Mouse (Mus musculus) left cerebral cortex, adult 8-10 months (tissue): ENCODE measurements around the gene Uimc1. TPM values are rescaled to one million over a fixed set of nuclear protein-coding genes. Genes with fewer than 3 reads are reported as not detected.
"Not testable (repeated sequence)": the region's sequence is repeated elsewhere in the genome, so short reads cannot be mapped to it uniquely, and the experiment has no call there.

Experiments
- DNase-seq, 2 experiments: peaks; one replicate each; pipeline ENCODE4 v3.0.0; 2022; ENCODE audit warnings: low spot score in 2 of 2
- total RNA-seq, 4 experiments: library from RNA; stranded (reverse); gene quantifications; 2 replicates each; pipeline ENCODE4 v1.2.4; 2022

Uimc1 gene
- 10 to 100 TPM; 20.3 to 24.7 (median 23.3) TPM for total RNA-seq

GRCm38 (mm10) chr13:55099726-55100478 is at the start of gene Uimc1:
Uimc1 (minus strand) TSS chr13:55100300.
- peak; percentile 56 to 76 for DNase-seq

- no peak for DNase-seq
Observed at GRCm38 (mm10) chr13:55140271-55140670, 40.2 kb upstream of the Uimc1 start.

GRCm38 (mm10) chr13:55135382-55135781 is 35.3 kb upstream of the Uimc1 start:
- no peak for DNase-seq

DNA sequence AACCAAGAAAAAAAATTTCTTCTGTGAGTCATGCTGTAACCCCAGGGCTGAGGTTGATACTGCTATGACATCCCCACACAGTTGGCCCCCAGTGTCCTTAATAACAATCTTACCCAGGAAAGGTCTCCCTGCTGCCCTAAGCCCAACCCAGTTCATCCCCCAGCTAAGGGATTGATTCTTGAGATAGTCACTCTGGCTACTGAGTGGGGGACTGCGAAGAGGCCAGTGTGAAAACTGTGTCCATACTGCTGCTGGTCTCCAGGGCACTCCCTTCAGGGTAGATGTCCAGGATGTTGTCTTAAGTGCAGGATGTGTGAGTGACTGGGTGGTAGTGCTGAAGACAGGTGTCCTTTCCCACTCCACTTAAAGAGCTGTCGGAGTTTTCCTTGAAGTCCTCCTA is 33.3 kb upstream of the Uimc1 start, which contains the start of gene Gm17617:
TSS of gene Gm17617 (minus strand) at position 101 of the 400 bp plus-strand sequence.
- no peak for DNase-seq

DNA sequence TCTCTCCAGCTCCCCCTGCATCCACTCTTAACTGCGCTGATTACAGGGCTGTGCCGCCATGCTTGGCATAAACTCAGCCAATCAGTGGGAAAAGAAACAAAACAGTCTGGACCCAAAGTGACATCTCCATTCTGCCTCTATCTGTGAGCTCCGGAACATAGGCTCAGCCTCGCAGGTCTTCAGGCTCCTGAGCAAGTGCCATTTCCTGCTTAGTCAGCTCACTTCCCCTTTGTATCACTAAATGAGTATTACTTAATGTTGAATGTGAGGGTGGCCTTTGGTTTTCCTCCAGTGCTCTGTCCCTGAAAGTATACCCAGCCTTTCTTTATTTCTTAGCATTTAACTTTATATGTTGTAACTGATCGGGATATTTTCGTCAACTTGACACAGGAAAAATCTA is 24.8 kb upstream of the Uimc1 start:
- DNase-seq: no peak

DNA sequence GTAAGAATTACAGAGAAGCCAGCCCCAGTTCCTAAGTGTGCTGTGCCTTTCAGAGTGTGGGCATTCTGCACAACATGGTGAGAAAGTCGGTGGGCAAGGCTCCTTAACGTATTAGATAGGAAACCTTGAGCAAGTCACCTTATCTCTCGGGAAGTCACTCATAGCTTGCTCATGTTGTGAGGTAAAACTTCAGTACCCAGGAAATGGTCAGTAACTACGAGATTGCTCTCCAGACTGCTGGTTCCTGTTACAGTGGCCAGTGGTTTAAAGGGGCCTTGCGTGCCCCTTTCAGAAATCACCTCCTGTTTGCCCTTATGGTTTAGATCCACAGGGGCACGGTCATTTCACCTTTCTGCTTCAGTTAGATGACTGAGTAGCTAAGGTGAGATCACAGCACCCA is 14.3 kb upstream of the Uimc1 start:
- DNase-seq: no peak

GRCm38 (mm10) chr13:55107694-55108093 is 7.6 kb upstream of the Uimc1 start:
- peak in 1 of 2 experiments; percentile 56 for DNase-seq

DNA sequence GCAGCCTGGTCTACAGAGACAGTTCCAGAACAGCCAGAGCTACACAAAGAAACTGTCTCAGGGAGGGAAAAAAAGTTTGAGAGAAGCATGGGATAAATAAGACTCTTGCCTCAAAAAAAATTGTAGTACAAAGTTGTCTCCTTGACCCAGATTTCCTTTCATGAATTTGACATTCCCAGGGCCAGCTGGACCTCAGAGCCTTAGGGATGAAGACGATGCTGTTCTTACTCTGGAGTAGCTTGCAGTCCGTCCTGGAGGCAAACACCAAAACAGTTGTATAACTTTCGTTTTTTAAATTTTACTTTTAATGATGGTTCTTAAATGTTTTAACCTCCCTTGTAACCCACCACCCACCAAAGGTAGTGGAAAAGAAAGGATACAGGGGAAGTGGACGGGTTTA is 7.0 kb upstream of the Uimc1 start:
- DNase-seq: no peak

GRCm38 (mm10) chr13:55105953-55106691 is 6.0 kb upstream of the Uimc1 start:
- DNase-seq: no peak

DNA sequence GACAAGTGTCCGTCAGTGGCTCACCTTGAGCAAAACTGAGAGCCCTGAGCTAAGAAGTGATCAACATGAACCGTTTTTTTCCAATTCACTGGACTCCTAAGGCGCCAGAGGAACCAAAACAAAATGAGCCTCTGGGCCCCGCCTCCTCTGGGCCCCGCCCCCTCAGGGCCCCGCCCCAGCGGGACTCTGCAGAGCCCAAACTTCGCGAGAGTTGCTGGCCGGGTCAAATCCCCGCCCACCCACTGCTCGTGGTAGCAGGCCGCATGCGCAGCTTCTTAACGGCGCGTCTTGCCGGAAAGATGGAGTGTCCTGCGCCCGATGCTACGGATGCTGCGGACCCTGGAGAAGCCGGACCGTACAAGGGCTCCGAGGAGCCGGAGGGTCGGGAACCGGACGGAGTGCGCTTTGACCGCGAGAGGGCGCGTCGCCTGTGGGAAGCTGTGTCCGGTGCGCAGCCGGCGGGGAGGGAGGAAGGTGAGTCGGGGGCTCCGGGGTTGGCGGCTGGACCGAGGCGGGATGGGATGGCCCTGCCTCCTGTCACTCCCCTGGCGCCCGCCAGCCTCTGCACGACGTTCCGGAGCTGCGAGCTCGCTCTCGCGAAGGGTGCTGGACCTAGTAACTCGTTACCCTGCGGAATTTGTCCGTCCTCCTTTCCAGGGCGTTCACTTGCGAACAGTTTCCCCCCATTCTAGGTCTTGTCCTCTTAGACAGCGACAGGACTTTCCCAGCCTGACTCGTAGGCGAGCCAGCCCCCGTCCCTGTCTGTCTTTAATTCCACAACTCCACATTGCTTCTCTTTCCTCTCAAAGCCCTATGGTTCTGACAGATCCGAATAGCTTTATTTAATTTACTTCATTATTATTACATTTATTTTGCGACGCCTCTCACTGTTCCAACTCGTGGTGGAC is 5.2 kb upstream of the Uimc1 start, which contains the start of gene Zfp346:
TSS of gene Zfp346 (plus strand) at position 267 of the 908 bp plus-strand sequence.
- peak; percentile 83 to 97 for DNase-seq

DNA sequence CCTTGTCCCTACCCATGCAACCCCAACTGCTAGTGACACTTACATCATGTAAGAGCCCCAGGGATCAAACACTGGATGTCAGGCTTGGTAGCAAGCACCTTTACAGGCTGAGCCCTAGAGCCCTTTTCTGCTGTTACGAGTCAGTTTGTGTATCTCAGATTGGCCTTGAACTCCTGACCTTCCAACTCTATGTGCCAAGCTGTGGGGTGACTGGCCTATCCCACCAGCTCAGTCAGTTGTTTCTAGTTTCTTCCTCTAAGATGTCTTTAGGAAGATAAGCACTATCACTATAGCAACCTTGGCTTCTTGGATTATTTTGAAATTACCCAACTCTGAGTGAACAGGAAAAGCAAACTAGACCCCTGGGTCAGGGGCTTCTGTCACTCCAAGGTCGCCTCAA is 3.3 kb upstream of the Uimc1 start:
- no peak for DNase-seq

DNA sequence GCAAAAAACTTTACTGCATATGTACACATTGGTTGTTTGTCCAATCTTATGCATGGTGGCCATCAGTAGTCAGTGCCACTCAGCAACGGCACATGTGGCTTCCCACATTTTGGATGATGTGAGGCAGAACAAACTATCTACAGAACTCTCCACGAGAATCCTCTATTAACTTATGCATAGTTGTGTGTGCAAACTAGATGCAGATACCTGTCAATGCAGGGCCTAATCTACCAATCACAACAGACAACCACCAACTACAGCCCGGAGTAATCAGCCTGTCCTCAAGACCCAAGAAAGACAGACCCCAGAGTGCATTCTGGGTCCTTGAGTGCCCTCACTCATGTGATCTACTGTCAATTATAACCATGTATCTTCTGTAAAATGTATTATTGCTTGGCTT is 2.3 kb upstream of the Uimc1 start:
- no peak for DNase-seq

DNA sequence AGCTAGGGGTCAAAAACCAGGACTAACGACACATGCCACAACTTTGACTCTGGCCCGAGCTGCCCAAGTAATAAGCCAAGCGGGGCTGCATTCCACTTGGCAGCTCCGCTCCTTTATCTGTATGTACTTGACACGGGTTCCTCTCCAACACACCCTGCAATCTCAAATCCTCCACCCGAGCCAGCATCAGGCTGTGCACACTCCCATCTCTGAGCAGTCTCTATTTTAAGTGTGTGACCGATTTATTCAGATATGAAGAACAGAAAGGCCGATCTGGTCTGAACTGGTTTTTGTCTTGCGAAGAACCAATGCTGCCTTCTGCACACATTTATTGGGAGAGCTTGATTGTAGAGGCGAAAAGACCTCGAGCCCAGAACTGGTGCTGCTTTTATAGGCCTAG is 1.5 kb upstream of the Uimc1 start:
- DNase-seq: no peak

GRCm38 (mm10) chr13:55099066-55099725 is 904 bp downstream of the Uimc1 start:
- peak; percentile 16 to 21 for DNase-seq

- DNase-seq: not testable (repeated sequence)
Observed at GRCm38 (mm10) chr13:55097841-55098240, 2.3 kb downstream of the Uimc1 start.

DNA sequence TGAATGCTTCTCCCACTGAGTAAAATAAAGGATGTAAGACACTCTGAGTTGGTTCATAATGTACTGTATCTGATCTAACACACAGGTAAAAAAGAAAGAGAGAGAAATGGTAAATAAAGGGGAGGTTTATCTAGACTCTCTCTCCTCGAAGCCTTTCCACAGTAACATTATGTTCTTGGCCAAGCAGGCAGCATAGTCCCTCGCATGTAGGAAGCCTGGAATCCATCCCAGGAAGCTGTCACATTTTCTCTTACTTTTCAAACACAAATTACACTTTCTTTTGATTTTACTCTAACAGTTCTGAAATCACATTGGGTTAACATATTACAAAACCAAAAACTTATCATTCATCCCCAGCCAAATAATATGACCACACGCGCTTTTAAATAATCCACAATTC is 7.5 kb downstream of the Uimc1 start:
- DNase-seq: no peak

- DNase-seq: no peak
Observed at GRCm38 (mm10) chr13:55075597-55075996, 24.5 kb downstream of the Uimc1 start.

- no peak for DNase-seq
Observed at GRCm38 (mm10) chr13:55071322-55071721, 28.8 kb downstream of the Uimc1 start.

GRCm38 (mm10) chr13:55069719-55070118 is 30.4 kb downstream of the Uimc1 start:
- no peak for DNase-seq

GRCm38 (mm10) chr13:55063276-55063675 is 36.8 kb downstream of the Uimc1 start:
- no peak for DNase-seq

DNA sequence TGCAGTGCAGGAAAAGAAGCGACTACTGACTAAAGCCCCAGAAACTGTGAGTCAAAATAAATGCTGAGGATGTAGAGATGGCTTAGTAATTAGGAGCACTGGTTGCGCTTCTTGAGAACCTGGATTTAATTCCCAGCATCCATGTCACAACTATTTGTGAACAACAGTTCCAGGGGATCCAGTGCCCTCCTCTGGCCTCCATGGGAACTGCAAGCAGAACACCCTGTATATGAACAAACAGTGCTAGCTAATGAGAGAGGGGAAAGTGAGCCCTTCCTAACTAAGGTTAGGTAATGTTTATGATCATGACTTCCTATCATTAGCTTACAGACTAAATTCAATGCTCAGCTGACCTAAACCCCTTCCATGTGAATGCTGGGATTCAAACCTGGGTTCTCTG is 42.1 kb downstream of the Uimc1 start:
- no peak for DNase-seq
